Mouse (Mus musculus): Measurements from ENCODE around the gene Psmc3.
"Not testable (repeated sequence)": the region's sequence is repeated elsewhere in the genome, so short reads cannot be mapped to it uniquely, and the experiment has no call there.

- TF ChIP-seq ZNF384 (IDR thresholded peaks at IDR 0.05; ENCODE audit: low read depth, low read length); MAFK (IDR thresholded peaks at IDR 0.05; ENCODE audit: insufficient read depth, low read depth, low read length); ZC3H11A (IDR thresholded peaks at IDR 0.05; ENCODE audit: borderline replicate concordance, low read depth, low read length); HCFC1 (IDR thresholded peaks at IDR 0.05; ENCODE audit: borderline replicate concordance, insufficient read depth, low read length); CHD2 (IDR thresholded peaks at IDR 0.05; ENCODE audit: low read depth, low read length): not testable (repeated sequence)
Observed at GRCm38 (mm10) chr2:91022266-91022665, 31.5 kb upstream of the Psmc3 start.

Measured in ES-E14 (cell line).